Mouse (Mus musculus) left cerebral cortex, adult 18-20 months (tissue): ENCODE measurements around the gene Sh2d6. TPM values are rescaled to one million over a fixed set of nuclear protein-coding genes. Genes with fewer than 3 reads are reported as not detected.
"Not testable (repeated sequence)": the region's sequence is repeated elsewhere in the genome, so short reads cannot be mapped to it uniquely, and the experiment has no call there.

ENCODE experiments used
- DNase-seq, 2 experiments: peaks; one replicate each; pipeline ENCODE4 v3.0.0; 2021 to 2022; ENCODE audit warnings: low spot score in 2 of 2, mixed read lengths in 1 of 2
- total RNA-seq, 2 experiments: library from RNA; stranded (reverse); gene quantifications; 2 replicates each; pipeline ENCODE4 v1.2.3; 2021

The Sh2d6 gene
- total RNA-seq, 2 experiments from 2014 or later = 0.56 to 0.61 TPM

GRCm38 (mm10) chr6:72506104-72506503 lies 15.4 kb downstream of the Sh2d6 start:
- no peak for DNase-seq

GRCm38 (mm10) chr6:72503939-72504338 lies 17.6 kb downstream of the Sh2d6 start:
- DNase-seq = no peak

- no peak for DNase-seq
These were observed 18.2 kb downstream of the Sh2d6 start for GRCm38 (mm10) chr6:72503309-72503708.

- DNase-seq = no peak
These were observed 22.6 kb downstream of the Sh2d6 start for GRCm38 (mm10) chr6:72498950-72499349.

DNA sequence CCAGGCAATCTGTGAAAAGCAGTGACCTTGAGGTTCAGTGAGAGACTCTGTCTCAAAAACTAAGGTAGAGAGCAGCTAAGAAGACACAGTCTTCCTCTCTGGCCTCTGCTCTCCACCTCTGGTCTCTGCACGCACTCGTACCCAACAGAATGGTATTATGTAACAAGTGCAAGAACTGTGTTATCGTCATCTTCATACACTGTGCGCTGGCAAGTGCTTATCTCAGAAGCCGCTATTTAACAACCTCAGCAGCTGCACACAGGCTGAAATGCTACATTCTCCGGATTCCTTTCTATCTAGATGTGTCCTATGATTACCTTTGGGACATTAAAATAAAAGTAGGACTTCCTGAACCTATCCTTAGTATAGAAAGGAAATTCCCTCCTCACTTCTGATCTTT lies 28.6 kb downstream of the Sh2d6 start:
- DNase-seq = no peak

GRCm38 (mm10) chr6:72491151-72491550 lies 30.4 kb downstream of the Sh2d6 start:
- DNase-seq = no peak

GRCm38 (mm10) chr6:72489534-72489933 lies 32.0 kb downstream of the Sh2d6 start:
- no peak for DNase-seq

GRCm38 (mm10) chr6:72488850-72489249 lies 32.7 kb downstream of the Sh2d6 start:
- DNase-seq = no peak

- DNase-seq = no peak
These were observed 34.2 kb downstream of the Sh2d6 start for GRCm38 (mm10) chr6:72487282-72487681.

DNA sequence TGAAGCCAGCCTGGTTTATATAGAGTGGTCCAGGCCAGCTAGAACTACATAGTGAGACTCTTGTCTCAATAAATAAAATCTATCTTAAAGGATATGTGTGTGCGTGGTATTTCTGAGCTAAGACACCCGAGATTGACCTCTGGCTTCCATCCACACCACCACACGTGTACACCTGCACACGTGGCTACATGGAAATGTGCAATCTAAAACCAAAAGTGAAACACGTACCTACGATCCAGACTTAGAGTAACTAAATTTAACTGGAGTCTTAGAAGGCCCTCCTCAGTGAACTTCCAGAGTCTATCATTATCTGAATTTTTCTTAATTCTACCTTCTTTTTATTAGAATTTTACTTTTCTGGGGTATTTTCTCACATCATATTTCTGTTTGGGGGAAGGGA lies 35.2 kb downstream of the Sh2d6 start:
- DNase-seq = no peak

GRCm38 (mm10) chr6:72484887-72485286 lies 36.6 kb downstream of the Sh2d6 start:
- DNase-seq = no peak

DNA sequence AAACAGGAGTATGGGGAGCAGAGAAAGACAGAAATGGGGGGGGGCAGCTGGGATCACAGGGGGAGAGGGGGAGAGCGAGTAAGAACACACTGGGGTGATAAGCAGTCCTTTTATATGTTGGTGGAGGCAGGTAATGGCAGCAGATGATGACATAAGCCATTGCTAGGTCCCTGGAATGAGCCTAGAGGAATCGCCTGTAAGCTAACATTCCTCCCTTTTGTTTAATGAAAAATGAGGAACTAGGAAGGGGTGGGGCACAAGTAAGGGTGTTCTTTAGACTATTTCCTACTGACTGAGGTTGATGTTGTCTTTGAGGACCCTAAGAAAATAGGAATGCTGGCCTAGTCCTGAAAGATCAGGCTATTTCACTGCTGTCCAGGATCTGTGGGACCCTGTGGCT lies 39.4 kb downstream of the Sh2d6 start:
- DNase-seq = no peak

DNA sequence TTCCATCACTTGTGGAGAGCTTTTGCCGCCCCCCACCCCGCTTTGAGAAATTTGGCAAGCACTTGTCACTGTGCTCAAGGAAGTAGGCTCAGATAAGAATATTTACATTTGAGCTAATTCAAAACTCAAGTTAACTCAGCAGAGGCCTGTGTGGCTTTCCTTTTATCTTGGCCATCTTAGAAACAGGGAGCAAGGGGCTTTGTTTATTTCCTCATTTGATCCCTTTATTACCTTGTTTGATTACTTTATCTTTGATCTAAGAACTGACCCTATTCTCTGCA lies 41.1 kb downstream of the Sh2d6 start:
- no peak for DNase-seq

DNA sequence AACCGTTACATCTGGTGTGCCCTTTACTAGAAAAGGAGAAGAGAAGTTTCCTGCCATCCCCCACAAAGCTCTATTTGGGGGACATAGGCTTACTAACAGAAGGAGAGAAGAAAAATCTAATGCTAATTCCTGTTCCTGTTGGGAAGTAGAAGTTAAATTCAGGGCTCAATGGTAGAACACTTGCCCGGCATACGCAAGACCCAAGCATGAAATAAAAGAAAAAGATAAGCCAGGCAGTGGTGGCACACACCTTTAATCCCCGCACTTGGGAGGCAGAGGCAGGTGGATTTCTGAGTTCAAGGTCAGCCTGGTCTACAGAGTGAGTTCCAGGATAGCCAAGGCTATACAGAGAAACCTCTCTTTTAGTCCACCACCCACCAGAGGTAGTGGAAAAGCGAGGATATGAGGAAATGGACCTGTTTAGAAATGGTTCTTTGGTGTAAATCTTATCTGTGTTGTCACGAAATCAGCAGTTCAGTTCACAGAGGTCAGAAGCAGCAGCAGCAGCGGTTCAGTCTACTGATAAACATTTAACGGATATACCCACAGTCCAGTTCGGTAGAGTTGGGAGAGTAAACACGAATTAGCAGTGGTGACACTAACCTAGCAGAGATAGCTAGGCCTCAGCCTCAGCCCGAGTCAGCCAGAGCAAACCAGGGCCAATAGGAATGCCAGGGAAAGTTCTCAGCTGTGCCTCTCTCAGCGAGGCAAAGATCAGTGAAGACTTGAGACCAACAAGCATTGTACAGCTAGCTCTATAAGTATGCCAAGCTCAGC lies 41.7 kb downstream of the Sh2d6 start:
- DNase-seq = no peak

- DNase-seq = not testable (repeated sequence)
These were observed 42.8 kb downstream of the Sh2d6 start for GRCm38 (mm10) chr6:72478691-72479090.

- DNase-seq = no peak
These were observed 43.9 kb downstream of the Sh2d6 start for GRCm38 (mm10) chr6:72477621-72478020.

DNA sequence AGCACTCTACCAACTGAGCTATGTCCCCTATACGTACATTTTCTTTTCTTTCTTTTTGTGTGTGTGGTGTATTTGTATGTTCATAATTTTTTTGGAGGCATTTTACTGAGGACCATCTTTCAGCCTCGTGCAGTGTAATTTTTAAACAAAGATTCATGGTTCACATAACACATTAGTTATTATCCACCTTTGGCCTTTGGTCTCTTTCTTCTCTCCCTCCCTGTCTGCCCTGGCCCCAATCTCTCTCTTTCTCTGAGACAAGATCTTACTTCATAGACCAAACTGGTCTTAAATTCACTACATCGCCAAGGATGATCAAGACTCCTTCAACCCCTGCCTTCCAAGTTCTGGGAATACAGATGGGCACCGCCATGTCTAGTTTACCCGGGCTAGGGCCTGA lies 44.7 kb downstream of the Sh2d6 start:
- DNase-seq = no peak

DNA sequence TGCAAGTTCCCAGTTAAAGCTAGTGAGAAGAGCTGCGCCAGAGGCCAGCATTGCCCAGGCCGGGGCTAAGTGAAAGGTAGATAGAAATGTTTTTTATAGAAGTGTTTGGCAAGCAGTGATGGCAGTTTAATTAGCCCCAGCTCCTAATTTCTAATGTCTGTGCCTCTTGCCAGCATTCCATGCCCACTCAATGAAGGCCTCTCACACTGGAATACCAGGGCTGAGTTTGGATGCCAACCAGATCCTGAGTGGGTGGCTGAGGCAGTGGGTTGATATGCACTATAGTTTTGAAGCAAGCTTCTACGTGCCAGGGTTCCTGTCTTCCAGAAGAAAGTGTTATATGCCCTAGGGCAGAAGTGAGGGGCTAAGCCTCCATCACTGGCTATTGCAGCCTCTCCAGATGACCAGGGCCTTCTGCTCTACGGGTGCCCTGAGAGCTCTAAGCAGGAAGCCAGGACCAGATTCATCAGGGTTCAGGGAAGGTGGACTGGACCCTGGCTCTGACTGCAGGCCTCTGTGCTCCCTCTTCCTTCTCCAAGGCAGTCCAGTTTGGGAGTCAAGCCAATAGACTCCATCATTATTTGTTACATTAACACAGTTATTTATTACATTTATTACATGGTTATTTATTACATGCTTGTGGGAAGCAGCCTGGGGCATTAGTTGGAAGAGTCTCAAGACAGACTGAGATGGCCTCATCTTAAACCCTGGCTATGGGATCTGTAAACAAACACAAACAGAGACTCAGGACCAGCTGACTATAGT lies 46.1 kb downstream of the Sh2d6 start:
- peak; percentile 32 to 58 for DNase-seq

GRCm38 (mm10) chr6:72473264-72474041 lies 48.1 kb downstream of the Sh2d6 start:
- DNase-seq = no peak

DNA sequence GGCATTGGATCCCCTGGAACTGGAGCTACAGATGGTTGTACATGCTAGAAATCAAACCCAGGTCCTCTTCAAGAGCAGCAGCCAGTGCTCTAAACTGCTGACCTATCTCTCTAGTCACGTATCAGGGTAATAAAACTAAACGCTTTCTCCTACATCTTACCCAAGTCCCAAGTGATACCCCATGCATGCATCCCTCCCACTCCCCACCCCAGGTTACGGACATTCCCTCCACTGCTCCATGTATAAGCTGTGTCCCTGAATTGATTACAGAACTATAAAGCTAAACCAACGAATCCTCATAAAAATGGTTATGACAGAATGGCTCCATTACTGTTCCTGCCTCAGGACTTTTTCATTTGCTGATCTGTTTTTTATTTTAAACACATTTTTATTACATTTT lies 55.3 kb downstream of the Sh2d6 start:
- no peak for DNase-seq

- no peak for DNase-seq
These were observed 55.9 kb downstream of the Sh2d6 start for GRCm38 (mm10) chr6:72465361-72466157.
